Mouse (Mus musculus): ENCODE data around the gene Shisa3. TPM values are rescaled to one million over a fixed set of nuclear protein-coding genes. Genes with fewer than 3 reads are reported as not detected.

The Shisa3 gene
- total and polyA plus RNA-seq, 2 experiments: under 0.01 to 0.20 TPM

DNA sequence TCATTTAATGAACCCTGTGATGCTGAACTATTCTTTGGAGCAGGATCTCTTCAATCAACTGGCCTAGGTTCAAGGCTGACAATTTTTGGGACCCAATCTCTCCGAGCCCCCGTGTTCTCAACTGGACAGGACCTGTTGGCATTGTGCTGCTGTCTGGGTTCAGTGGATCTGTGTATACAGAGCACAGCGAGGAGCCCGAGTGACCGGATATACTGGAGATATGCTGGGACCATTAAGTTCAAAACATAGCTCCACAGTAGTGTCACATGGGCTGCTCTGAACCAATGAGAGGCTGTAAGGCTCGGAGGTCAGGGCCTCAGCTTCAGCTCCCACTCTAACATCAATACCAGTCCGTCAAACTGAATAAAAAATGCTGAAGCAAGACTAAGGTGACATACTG lies 21.8 kb downstream of the Shisa3 start:
- no peak overlapping the region for H3K4me3 ChIP-seq (ENCODE audit: insufficient read depth, low read depth, low read length)
- no peaks in the 10 kb centered on the region for H3K27me3 ChIP-seq (ENCODE audit: control insufficient read depth, insufficient read depth, low read length)
- no peak overlapping the region for H3K9ac ChIP-seq (ENCODE audit: low read depth, low read length)
- H3K4me1 ChIP-seq (ENCODE audit: control insufficient read depth, insufficient read depth, low read length): no peaks in the 10 kb centered on the region
- no peak overlapping the region for H3K27ac ChIP-seq (replicated peaks; ENCODE audit: insufficient read depth, low read depth, low read length)
- no peaks in the 10 kb centered on the region for H3K79me2 ChIP-seq (ENCODE audit: control insufficient read depth, insufficient read depth, low read length)
- DNase-seq (ENCODE audit: extremely low read depth, low read depth, low spot score): no peak
- TF ChIP-seq POLR2A (IDR thresholded peaks at IDR 0.05; ENCODE audit: extremely low read depth, insufficient read depth, low read length) (no peak), CTCF (IDR thresholded peaks at IDR 0.05; ENCODE audit: low read depth, low read length) (no peak)
- 62% methylated on average over 7 of the region's 7 CpGs for WGBS
- H3K36me3 ChIP-seq (ENCODE audit: control insufficient read depth, insufficient read depth, low read length): no peaks in the 10 kb centered on the region

GRCm38 (mm10) chr5:67629861-67630260 lies 22.2 kb downstream of the Shisa3 start:
- TF ChIP-seq POLR2A (IDR thresholded peaks at IDR 0.05; ENCODE audit: extremely low read depth, insufficient read depth, low read length) (no peak), CTCF (IDR thresholded peaks at IDR 0.05; ENCODE audit: low read depth, low read length) (no peak)
- Histone ChIP-seq H3K27ac (replicated peaks; ENCODE audit: insufficient read depth, low read depth, low read length) (no peak overlapping the region), H3K79me2 (ENCODE audit: control insufficient read depth, insufficient read depth, low read length) (no peaks in the 10 kb centered on the region), H3K27me3 (ENCODE audit: control insufficient read depth, insufficient read depth, low read length) (no peaks in the 10 kb centered on the region), H3K9ac (ENCODE audit: low read depth, low read length) (no peak overlapping the region), H3K4me1 (ENCODE audit: control insufficient read depth, insufficient read depth, low read length) (no peaks in the 10 kb centered on the region), H3K36me3 (ENCODE audit: control insufficient read depth, insufficient read depth, low read length) (no peaks in the 10 kb centered on the region), H3K4me3 (ENCODE audit: insufficient read depth, low read depth, low read length) (no peak overlapping the region)
- no peak for DNase-seq (ENCODE audit: extremely low read depth, low read depth, low spot score)
- WGBS: 83% methylated on average over 6 of the region's 6 CpGs

GRCm38 (mm10) chr5:67631261-67631660 lies 23.6 kb downstream of the Shisa3 start:
- TF ChIP-seq POLR2A (IDR thresholded peaks at IDR 0.05; ENCODE audit: extremely low read depth, insufficient read depth, low read length) (no peak), CTCF (IDR thresholded peaks at IDR 0.05; ENCODE audit: low read depth, low read length) (no peak)
- no peaks in the 10 kb centered on the region for H3K36me3 ChIP-seq (ENCODE audit: control insufficient read depth, insufficient read depth, low read length)
- WGBS: 93% methylated on average over 12 of the region's 12 CpGs

DNA sequence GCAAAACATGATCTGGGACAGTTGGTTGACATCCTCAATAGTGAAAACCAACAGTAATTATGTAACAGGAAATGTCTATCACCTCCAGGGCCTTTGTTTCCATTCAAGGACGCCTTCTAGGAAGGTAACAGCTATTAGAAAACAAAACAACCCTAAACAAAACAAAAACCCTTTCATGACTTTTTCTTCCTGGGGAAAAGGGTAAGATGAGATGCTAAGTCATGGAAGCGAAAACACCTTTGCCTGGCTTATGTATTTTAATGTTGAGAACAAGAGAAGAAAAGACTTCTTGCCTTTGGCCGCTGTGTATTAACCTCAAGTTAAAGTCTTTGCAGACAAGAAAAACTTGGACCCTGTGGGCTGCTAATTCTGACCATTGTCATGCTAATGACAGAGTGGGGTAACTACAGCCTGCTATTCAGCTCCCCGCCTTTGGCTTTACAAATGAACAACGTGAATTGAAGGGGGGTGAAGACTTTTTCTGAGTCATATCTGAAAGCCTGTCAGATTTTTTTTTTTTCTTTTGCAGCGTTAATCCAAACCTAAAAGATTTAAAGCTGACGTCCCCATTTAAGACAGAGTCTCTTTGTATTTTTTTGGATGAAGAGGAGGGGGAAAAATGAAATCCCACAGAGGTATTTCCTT lies 25.6 kb downstream of the Shisa3 start:
- 54% methylated on average over 7 of the region's 7 CpGs for WGBS
- Histone ChIP-seq H3K36me3 (ENCODE audit: control insufficient read depth, insufficient read depth, low read length) (no peaks in the 10 kb centered on the region), H3K4me1 (ENCODE audit: control insufficient read depth, insufficient read depth, low read length) (no peaks in the 10 kb centered on the region), H3K27ac (replicated peaks; ENCODE audit: insufficient read depth, low read depth, low read length) (no peak overlapping the region), H3K27me3 (ENCODE audit: control insufficient read depth, insufficient read depth, low read length) (no peaks in the 10 kb centered on the region), H3K9ac (ENCODE audit: low read depth, low read length) (no peak overlapping the region), H3K4me3 (ENCODE audit: insufficient read depth, low read depth, low read length) (no peak overlapping the region), H3K79me2 (ENCODE audit: control insufficient read depth, insufficient read depth, low read length) (no peaks in the 10 kb centered on the region)
- no peak for DNase-seq (ENCODE audit: extremely low read depth, low read depth, low spot score)
- no peak for TF ChIP-seq CTCF (IDR thresholded peaks at IDR 0.05; ENCODE audit: low read depth, low read length)
- no peak for TF ChIP-seq POLR2A (IDR thresholded peaks at IDR 0.05; ENCODE audit: extremely low read depth, insufficient read depth, low read length)

More at GRCm38 (mm10) chr5:67631261-67631660, 23.6 kb downstream of the Shisa3 start:
- no peaks in the 10 kb centered on the region for H3K79me2 ChIP-seq (ENCODE audit: control insufficient read depth, insufficient read depth, low read length)
- DNase-seq (ENCODE audit: extremely low read depth, low read depth, low spot score): no peak
- H3K27me3 ChIP-seq (ENCODE audit: control insufficient read depth, insufficient read depth, low read length): no peaks in the 10 kb centered on the region
- H3K9ac ChIP-seq (ENCODE audit: low read depth, low read length): no peak overlapping the region
- no peak overlapping the region for H3K4me3 ChIP-seq (ENCODE audit: insufficient read depth, low read depth, low read length)
- H3K27ac ChIP-seq (replicated peaks; ENCODE audit: insufficient read depth, low read depth, low read length): no peak overlapping the region
- H3K4me1 ChIP-seq (ENCODE audit: control insufficient read depth, insufficient read depth, low read length): no peaks in the 10 kb centered on the region

DNA sequence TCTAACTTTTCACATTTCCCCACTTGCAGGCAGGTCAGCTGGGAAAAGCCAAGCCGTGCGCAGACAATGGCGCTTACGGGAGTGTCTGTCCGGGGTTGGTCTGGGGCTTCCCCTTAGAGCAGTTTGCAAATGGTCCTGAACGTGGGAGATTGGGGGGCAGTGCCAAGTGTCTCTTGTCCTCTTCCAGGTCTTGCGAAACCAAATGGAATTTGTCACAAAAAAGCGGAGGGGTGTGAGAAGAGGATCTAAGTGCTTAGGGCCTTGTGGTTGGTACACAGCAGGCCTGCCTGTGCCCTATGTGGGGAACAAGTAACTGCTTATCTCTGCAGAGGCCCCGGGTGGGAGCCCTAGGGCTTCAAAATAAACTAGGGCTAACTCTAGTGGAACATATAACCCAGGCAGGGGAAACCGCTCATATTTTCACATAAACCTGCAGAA lies 26.2 kb downstream of the Shisa3 start:
- no peaks in the 10 kb centered on the region for H3K4me1 ChIP-seq (ENCODE audit: control insufficient read depth, insufficient read depth, low read length)
- no peak overlapping the region for H3K4me3 ChIP-seq (ENCODE audit: insufficient read depth, low read depth, low read length)
- no peaks in the 10 kb centered on the region for H3K27me3 ChIP-seq (ENCODE audit: control insufficient read depth, insufficient read depth, low read length)
- no peaks in the 10 kb centered on the region for H3K36me3 ChIP-seq (ENCODE audit: control insufficient read depth, insufficient read depth, low read length)
- TF ChIP-seq POLR2A (IDR thresholded peaks at IDR 0.05; ENCODE audit: extremely low read depth, insufficient read depth, low read length) (no peak), CTCF (IDR thresholded peaks at IDR 0.05; ENCODE audit: low read depth, low read length) (no peak)
- H3K9ac ChIP-seq (ENCODE audit: low read depth, low read length): no peak overlapping the region
- DNase-seq (ENCODE audit: extremely low read depth, low read depth, low spot score): peak; percentile 6
- no peaks in the 10 kb centered on the region for H3K79me2 ChIP-seq (ENCODE audit: control insufficient read depth, insufficient read depth, low read length)
- H3K27ac ChIP-seq (replicated peaks; ENCODE audit: insufficient read depth, low read depth, low read length): no peak overlapping the region
- WGBS: 28% methylated on average over 10 of the region's 10 CpGs

- H3K4me3 ChIP-seq (ENCODE audit: insufficient read depth, low read depth, low read length): no peak overlapping the region
- no peaks in the 10 kb centered on the region for H3K36me3 ChIP-seq (ENCODE audit: control insufficient read depth, insufficient read depth, low read length)
- no peak overlapping the region for H3K9ac ChIP-seq (ENCODE audit: low read depth, low read length)
- H3K27me3 ChIP-seq (ENCODE audit: control insufficient read depth, insufficient read depth, low read length): 0 out of 2 replicates have a peak, but pooled peaks cover under 1% of the 10 kb centered on the region
- DNase-seq (ENCODE audit: extremely low read depth, low read depth, low spot score): no peak
- no peaks in the 10 kb centered on the region for H3K4me1 ChIP-seq (ENCODE audit: control insufficient read depth, insufficient read depth, low read length)
- no peak overlapping the region for H3K27ac ChIP-seq (replicated peaks; ENCODE audit: insufficient read depth, low read depth, low read length)
- H3K79me2 ChIP-seq (ENCODE audit: control insufficient read depth, insufficient read depth, low read length): no peaks in the 10 kb centered on the region
- WGBS: 81% methylated on average over 3 of the region's 3 CpGs
- TF ChIP-seq POLR2A (IDR thresholded peaks at IDR 0.05; ENCODE audit: extremely low read depth, insufficient read depth, low read length): no peak
- no peak for TF ChIP-seq CTCF (IDR thresholded peaks at IDR 0.05; ENCODE audit: low read depth, low read length)
These were observed 26.7 kb downstream of the Shisa3 start for GRCm38 (mm10) chr5:67634339-67634738.
